Mouse (Mus musculus): Measurements from ENCODE around the gene Prpf38b. TPM values are rescaled to one million over a fixed set of nuclear protein-coding genes. Genes with fewer than 3 reads are reported as not detected.

The Prpf38b gene
- polyA plus RNA-seq, 1 experiment: not detected

- TF ChIP-seq POLR2A (IDR thresholded peaks at IDR 0.05; ENCODE audit: insufficient read depth, low read depth, low read length): no peak
- TF ChIP-seq CTCF (IDR thresholded peaks at IDR 0.05; ENCODE audit: insufficient read depth, low read depth, low read length): no peak
- peaks cover 3% of the 10 kb centered on the region; the same call in 1 of the 2 replicates for H3K4me1 ChIP-seq (ENCODE audit: control insufficient read depth, insufficient read depth, low read length)
- under 1% methylated on average over 43 of the region's 44 CpGs for WGBS
- peak overlapping the region; percentile 92 for H3K27ac ChIP-seq (ENCODE audit: insufficient read depth, low read depth, low read length)
- H3K4me3 ChIP-seq (ENCODE audit: insufficient read depth, low read depth, low read length): peak overlapping the region; percentile 90
Measured at GRCm38 (mm10) chr3:108911081-108911547, 413 bp downstream of the Prpf38b start.

- peak overlapping the region; percentile 92; the same call in 1 of the 2 replicates for H3K27ac ChIP-seq (ENCODE audit: insufficient read depth, low read depth, low read length)
Measured at GRCm38 (mm10) chr3:108910303-108911080, 1.0 kb downstream of the Prpf38b start.

GRCm38 (mm10) chr3:108902934-108903333 is 8.6 kb downstream of the Prpf38b start:
- Histone ChIP-seq H3K4me1 (ENCODE audit: control insufficient read depth, insufficient read depth, low read length) (no peaks in the 10 kb centered on the region), H3K27ac (ENCODE audit: insufficient read depth, low read depth, low read length) (no peak overlapping the region), H3K4me3 (ENCODE audit: insufficient read depth, low read depth, low read length) (no peak overlapping the region)
- no peak for TF ChIP-seq POLR2A (IDR thresholded peaks at IDR 0.05; ENCODE audit: insufficient read depth, low read depth, low read length)
- 89% methylated on average over 6 of the region's 6 CpGs for WGBS

More at GRCm38 (mm10) chr3:108910303-108911080, 1.0 kb downstream of the Prpf38b start:
- peaks cover 3% of the 10 kb centered on the region; the same call in 1 of the 2 replicates for H3K4me1 ChIP-seq (ENCODE audit: control insufficient read depth, insufficient read depth, low read length)
- H3K4me3 ChIP-seq (ENCODE audit: insufficient read depth, low read depth, low read length): peak overlapping the region; percentile 90
- WGBS: under 1% methylated on average over 32 of the region's 32 CpGs
- TF ChIP-seq POLR2A (IDR thresholded peaks at IDR 0.05; ENCODE audit: insufficient read depth, low read depth, low read length) (no peak), CTCF (IDR thresholded peaks at IDR 0.05; ENCODE audit: insufficient read depth, low read depth, low read length) (no peak)

GRCm38 (mm10) chr3:108902038-108902437 is 9.5 kb downstream of the Prpf38b start:
- WGBS: 33% methylated on average over 2 of the region's 2 CpGs
- Histone ChIP-seq H3K4me1 (ENCODE audit: control insufficient read depth, insufficient read depth, low read length) (no peaks in the 10 kb centered on the region), H3K4me3 (ENCODE audit: insufficient read depth, low read depth, low read length) (no peak overlapping the region), H3K27ac (ENCODE audit: insufficient read depth, low read depth, low read length) (no peak overlapping the region)
- TF ChIP-seq CTCF (IDR thresholded peaks at IDR 0.05; ENCODE audit: insufficient read depth, low read depth, low read length) (no peak), POLR2A (IDR thresholded peaks at IDR 0.05; ENCODE audit: insufficient read depth, low read depth, low read length) (no peak)

GRCm38 (mm10) chr3:108900681-108901080 is 10.8 kb downstream of the Prpf38b start:
- 69% methylated on average over 5 of the region's 5 CpGs for WGBS

GRCm38 (mm10) chr3:108900147-108900546 is 11.4 kb downstream of the Prpf38b start:
- H3K27ac ChIP-seq (ENCODE audit: insufficient read depth, low read depth, low read length): no peak overlapping the region
- TF ChIP-seq CTCF (IDR thresholded peaks at IDR 0.05; ENCODE audit: insufficient read depth, low read depth, low read length): no peak
- TF ChIP-seq POLR2A (IDR thresholded peaks at IDR 0.05; ENCODE audit: insufficient read depth, low read depth, low read length): no peak
- H3K4me3 ChIP-seq (ENCODE audit: insufficient read depth, low read depth, low read length): no peak overlapping the region
- WGBS: 72% methylated on average over 3 of the region's 3 CpGs
- H3K4me1 ChIP-seq (ENCODE audit: control insufficient read depth, insufficient read depth, low read length): no peaks in the 10 kb centered on the region

More at GRCm38 (mm10) chr3:108900681-108901080, 10.8 kb downstream of the Prpf38b start:
- H3K27ac ChIP-seq (ENCODE audit: insufficient read depth, low read depth, low read length): no peak overlapping the region
- TF ChIP-seq POLR2A (IDR thresholded peaks at IDR 0.05; ENCODE audit: insufficient read depth, low read depth, low read length) (no peak), CTCF (IDR thresholded peaks at IDR 0.05; ENCODE audit: insufficient read depth, low read depth, low read length) (no peak)
- no peaks in the 10 kb centered on the region for H3K4me1 ChIP-seq (ENCODE audit: control insufficient read depth, insufficient read depth, low read length)
- no peak overlapping the region for H3K4me3 ChIP-seq (ENCODE audit: insufficient read depth, low read depth, low read length)

GRCm38 (mm10) chr3:108898640-108899039 is 12.9 kb downstream of the Prpf38b start:
- Histone ChIP-seq H3K4me3 (ENCODE audit: insufficient read depth, low read depth, low read length) (no peak overlapping the region), H3K27ac (ENCODE audit: insufficient read depth, low read depth, low read length) (no peak overlapping the region), H3K4me1 (ENCODE audit: control insufficient read depth, insufficient read depth, low read length) (no peaks in the 10 kb centered on the region)
- no peak for TF ChIP-seq POLR2A (IDR thresholded peaks at IDR 0.05; ENCODE audit: insufficient read depth, low read depth, low read length)
- TF ChIP-seq CTCF (IDR thresholded peaks at IDR 0.05; ENCODE audit: insufficient read depth, low read depth, low read length): no peak
- WGBS: 94% methylated on average over 4 of the region's 4 CpGs

GRCm38 (mm10) chr3:108892914-108893313 is 18.6 kb downstream of the Prpf38b start:
- WGBS: 71% methylated on average over 4 of the region's 4 CpGs

GRCm38 (mm10) chr3:108892080-108892479 is 19.4 kb downstream of the Prpf38b start:
- no peak for TF ChIP-seq CTCF (IDR thresholded peaks at IDR 0.05; ENCODE audit: insufficient read depth, low read depth, low read length)
- no peak for TF ChIP-seq POLR2A (IDR thresholded peaks at IDR 0.05; ENCODE audit: insufficient read depth, low read depth, low read length)
- no peaks in the 10 kb centered on the region for H3K4me1 ChIP-seq (ENCODE audit: control insufficient read depth, insufficient read depth, low read length)

More at GRCm38 (mm10) chr3:108892914-108893313, 18.6 kb downstream of the Prpf38b start:
- no peak for TF ChIP-seq CTCF (IDR thresholded peaks at IDR 0.05; ENCODE audit: insufficient read depth, low read depth, low read length)
- TF ChIP-seq POLR2A (IDR thresholded peaks at IDR 0.05; ENCODE audit: insufficient read depth, low read depth, low read length): no peak
- H3K27ac ChIP-seq (ENCODE audit: insufficient read depth, low read depth, low read length): no peak overlapping the region
- H3K4me1 ChIP-seq (ENCODE audit: control insufficient read depth, insufficient read depth, low read length): no peaks in the 10 kb centered on the region
- H3K4me3 ChIP-seq (ENCODE audit: insufficient read depth, low read depth, low read length): no peak overlapping the region

More at GRCm38 (mm10) chr3:108892080-108892479, 19.4 kb downstream of the Prpf38b start:
- 65% methylated on average over 1 of the region's 1 CpGs for WGBS
- Histone ChIP-seq H3K27ac (ENCODE audit: insufficient read depth, low read depth, low read length) (no peak overlapping the region), H3K4me3 (ENCODE audit: insufficient read depth, low read depth, low read length) (no peak overlapping the region)

Measured in olfactory bulb, adult 2 months (tissue).